Mouse (Mus musculus) stomach, postnatal 0 days (tissue): ENCODE data around the gene Smpd3. TPM values are rescaled to one million over a fixed set of nuclear protein-coding genes. Genes with fewer than 3 reads are reported as not detected.
A peak's percentile ranks its signal among the peaks of the same experiment; 100 is the strongest.

ENCODE experiments used
- ATAC-seq: fragments of 200-750 bp; cut with Nextera tagmentation; 2 replicates; pipeline ENCODE4 v1.8.0; 2017; ENCODE audit not compliant: low FRiP score, low TSS enrichment
- DNase-seq: peaks from one replicate; pipeline ENCODE4 v3.0.0-alpha.2; 2016; ENCODE audit warnings: low spot score
- H3K27ac ChIP-seq: fragments of 300-500 bp; sonication (generic); replicated peaks from 2 replicates; pipeline ENCODE4 v1.5.1; 2014; ENCODE audit warnings: mild to moderate bottlenecking, control low read depth
- H3K27me3 ChIP-seq: fragments of 300-500 bp; sonication (generic); 2 replicates; pipeline ENCODE4 v1.6.1; 2014; ENCODE audit warnings: low read length; ENCODE audit not compliant: control insufficient read depth, insufficient read depth
- H3K36me3 ChIP-seq: fragments of 300-500 bp; sonication (generic); 2 replicates; pipeline ENCODE4 v1.6.1; 2014; ENCODE audit warnings: low read length, mixed read lengths; ENCODE audit not compliant: control insufficient read depth, insufficient read depth
- H3K4me1 ChIP-seq: fragments of 300-500 bp; sonication (generic); replicated peaks from 2 replicates; pipeline ENCODE4 v1.6.1; 2014; ENCODE audit warnings: antibody characterized with exemption; ENCODE audit not compliant: control insufficient read depth, insufficient read depth
- H3K4me2 ChIP-seq: fragments of 300-500 bp; sonication (generic); replicated peaks from 2 replicates; pipeline ENCODE4 v1.6.1; 2014; ENCODE audit warnings: low read depth, mild to moderate bottlenecking, control low read depth, moderate library complexity
- H3K4me3 ChIP-seq: fragments of 300-500 bp; sonication (generic); 2 replicates; pipeline ENCODE4 v1.5.1; 2014; ENCODE audit warnings: low read depth, low read length, control low read depth
- H3K9ac ChIP-seq: fragments of 300-500 bp; sonication (generic); 2 replicates; pipeline ENCODE4 v1.6.1; 2014; ENCODE audit warnings: mild to moderate bottlenecking, low read length, control low read depth, mixed read lengths
- H3K9me3 ChIP-seq: fragments of 300-500 bp; sonication (generic); 2 replicates; pipeline ENCODE4 v1.6.1; 2016; ENCODE audit warnings: low read length; ENCODE audit not compliant: control insufficient read depth
- CTCF ChIP-seq: IDR thresholded peaks from 2 replicates; pipeline ENCODE4 v1.5.1; 2016; ENCODE audit warnings: antibody characterized with exemption, low read depth, mild to moderate bottlenecking, moderate library complexity
- EP300 ChIP-seq: optimal IDR thresholded peaks from 2 replicates; pipeline ENCODE3; 2016; ENCODE audit warnings: antibody characterized with exemption
- WGBS: fragments of 180-500 bp; shearing (Covaris S2); extraction: QIAGEN DNeasy Blood & Tissue Kit; methylation state at CpG from one replicate; pipeline ENCODE4 v1.1.7; 2014; 5-methylcytosine and 5-hydroxymethylcytosine counted together
- polyA plus RNA-seq: library from polyadenylated mRNA; unstranded; fragments of >200 nt; fragmentation: Nextera tagmentation; extraction: Ambion mirVana; gene quantifications from 2 replicates; pipeline ENCODE4 v1.2.1, GENCODE M21; 2015

Smpd3 gene
- polyA plus RNA-seq, 1 experiment from 2014 or later, result 47.7 TPM

DNA sequence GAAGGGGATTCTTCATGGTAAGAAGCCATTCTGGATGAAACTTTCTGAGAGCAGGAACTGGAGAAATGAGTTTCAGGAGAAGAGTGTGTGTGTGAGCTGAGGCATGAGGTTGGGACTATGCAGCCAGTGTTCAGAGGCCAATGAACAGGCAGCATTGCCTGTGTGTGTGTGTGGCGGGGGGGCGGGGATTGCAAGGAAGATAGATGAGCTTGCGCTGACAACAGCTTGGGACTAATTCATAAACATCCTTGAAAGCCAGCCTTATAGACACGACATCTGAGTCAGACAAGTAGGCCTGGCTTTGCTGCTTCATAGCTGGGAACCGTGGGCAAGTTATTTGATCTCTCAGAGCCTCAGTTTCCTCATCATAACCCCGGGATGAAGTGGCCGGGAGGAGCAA lies 31.3 kb upstream of the Smpd3 start:
- no peaks in the 10 kb centered on the region for H3K9me3 ChIP-seq
- no peak overlapping the region for H3K4me2 ChIP-seq
- 70% methylated on average over 7 of the region's 7 CpGs for WGBS
- no peak for TF ChIP-seq CTCF
- no peak for TF ChIP-seq EP300
- H3K9ac ChIP-seq, result no peak overlapping the region
- ATAC-seq, result peak; percentile 43; the same call in 1 of the 2 replicates
- H3K27me3 ChIP-seq, result no peaks in the 10 kb centered on the region
- no peak overlapping the region for H3K27ac ChIP-seq
- H3K4me1 ChIP-seq, result no peaks in the 10 kb centered on the region
- DNase-seq, result no peak
- H3K36me3 ChIP-seq, result no peaks in the 10 kb centered on the region
- H3K4me3 ChIP-seq, result no peak overlapping the region

DNA sequence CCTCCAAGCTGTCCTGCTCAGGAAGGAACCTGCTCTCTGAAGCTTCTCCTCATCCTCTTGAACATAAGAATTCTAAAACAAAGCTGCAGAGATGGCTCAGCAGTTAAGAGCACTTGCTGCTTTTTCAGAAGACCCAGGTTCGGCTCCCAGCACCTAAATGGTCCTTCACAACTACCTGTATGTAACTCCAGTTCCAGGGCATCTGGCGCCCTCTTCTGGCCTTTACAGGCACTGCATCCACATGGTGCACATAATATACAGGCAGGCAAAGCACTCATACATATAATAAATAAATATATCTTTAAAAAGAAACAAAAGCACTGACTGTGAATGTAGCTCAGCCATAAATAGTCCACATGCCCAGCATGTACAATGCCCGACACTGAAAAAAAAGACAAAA lies 30.7 kb upstream of the Smpd3 start:
- no peak overlapping the region for H3K9ac ChIP-seq
- ATAC-seq (no peak), DNase-seq (no peak)
- H3K4me3 ChIP-seq, result no peak overlapping the region
- H3K27ac ChIP-seq, result no peak overlapping the region
- H3K27me3 ChIP-seq, result no peaks in the 10 kb centered on the region
- no peaks in the 10 kb centered on the region for H3K9me3 ChIP-seq
- no peaks in the 10 kb centered on the region for H3K36me3 ChIP-seq
- H3K4me1 ChIP-seq, result no peaks in the 10 kb centered on the region
- 70% methylated on average over 3 of the region's 3 CpGs for WGBS
- TF ChIP-seq EP300 (no peak), CTCF (peak; percentile 57)
- H3K4me2 ChIP-seq, result no peak overlapping the region

DNA sequence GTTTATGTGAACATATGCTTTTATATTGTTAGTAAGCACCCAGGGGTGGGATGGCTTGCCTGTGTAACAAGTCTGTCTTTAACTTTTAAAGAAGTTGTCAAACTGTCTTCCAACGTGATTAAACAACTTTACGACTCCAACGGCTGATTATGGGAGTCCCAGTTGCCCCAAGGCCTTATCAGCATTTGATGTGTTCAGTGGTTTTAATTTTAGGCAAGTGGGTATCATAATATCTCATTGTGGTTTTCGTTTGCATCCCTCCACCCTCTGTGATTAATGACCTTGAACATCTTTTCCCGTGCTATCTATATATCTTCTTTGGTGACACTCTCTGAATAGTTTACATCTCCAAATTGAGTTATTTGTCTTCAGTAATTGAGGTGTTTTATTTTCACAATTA lies 27.0 kb upstream of the Smpd3 start:
- DNase-seq, result no peak
- H3K27me3 ChIP-seq, result no peaks in the 10 kb centered on the region
- no peak overlapping the region for H3K4me3 ChIP-seq
- H3K9me3 ChIP-seq, result no peaks in the 10 kb centered on the region
- H3K27ac ChIP-seq, result no peak overlapping the region
- WGBS, result 71% methylated on average over 5 of the region's 5 CpGs
- H3K9ac ChIP-seq, result no peak overlapping the region
- no peak for ATAC-seq
- H3K4me1 ChIP-seq, result no peaks in the 10 kb centered on the region
- H3K4me2 ChIP-seq, result no peak overlapping the region
- no peaks in the 10 kb centered on the region for H3K36me3 ChIP-seq
- no peak for TF ChIP-seq CTCF
- no peak for TF ChIP-seq EP300

DNA sequence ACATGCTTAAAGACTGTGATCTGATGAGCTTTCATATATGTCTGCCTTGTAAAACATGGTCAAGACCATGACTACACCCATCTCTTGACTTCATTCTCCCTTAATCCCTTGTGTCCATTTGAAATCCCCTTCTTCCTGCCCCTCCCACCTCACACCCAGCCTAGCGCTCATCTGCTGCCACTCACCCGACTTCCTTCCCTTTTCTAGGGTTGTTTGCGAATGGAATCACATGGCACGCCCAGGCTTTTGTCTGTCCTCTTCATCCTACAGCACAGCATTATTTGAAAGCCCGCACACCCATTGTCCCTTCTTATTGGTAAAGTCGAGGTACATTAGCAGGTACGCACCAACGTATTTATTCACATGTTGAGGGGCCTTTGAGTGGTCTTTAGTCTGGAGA lies 26.5 kb upstream of the Smpd3 start:
- no peaks in the 10 kb centered on the region for H3K27me3 ChIP-seq
- H3K9me3 ChIP-seq, result no peaks in the 10 kb centered on the region
- H3K9ac ChIP-seq, result no peak overlapping the region
- WGBS, result 65% methylated on average over 8 of the region's 8 CpGs
- TF ChIP-seq EP300 (no peak), CTCF (no peak)
- ATAC-seq (no peak), DNase-seq (no peak)
- no peak overlapping the region for H3K4me3 ChIP-seq
- no peak overlapping the region for H3K27ac ChIP-seq
- no peak overlapping the region for H3K4me2 ChIP-seq
- H3K4me1 ChIP-seq, result no peaks in the 10 kb centered on the region
- H3K36me3 ChIP-seq, result no peaks in the 10 kb centered on the region

DNA sequence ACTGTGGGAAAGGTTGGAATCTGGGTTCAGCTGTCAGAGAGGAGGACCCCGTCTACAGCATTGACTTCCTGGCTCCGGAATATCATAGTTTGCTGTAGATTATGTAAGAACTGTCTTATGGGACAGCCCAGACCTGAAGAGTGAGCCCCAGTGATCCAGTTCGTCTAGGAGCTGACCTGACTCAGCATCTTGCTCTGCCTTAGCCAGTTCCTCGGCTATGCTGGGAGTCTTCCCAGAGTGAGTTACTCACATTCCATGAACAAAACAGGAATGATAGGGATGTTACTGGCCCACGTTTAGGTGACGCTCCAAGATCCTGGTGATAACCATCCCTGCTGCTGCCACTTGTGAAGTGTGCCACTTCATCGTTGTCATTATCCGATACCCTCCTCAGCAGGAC lies 25.5 kb upstream of the Smpd3 start:
- Histone ChIP-seq H3K27ac (no peak overlapping the region), H3K9ac (no peak overlapping the region), H3K27me3 (no peaks in the 10 kb centered on the region), H3K36me3 (no peaks in the 10 kb centered on the region), H3K4me1 (no peaks in the 10 kb centered on the region), H3K9me3 (no peaks in the 10 kb centered on the region), H3K4me2 (no peak overlapping the region), H3K4me3 (no peak overlapping the region)
- TF ChIP-seq EP300 (no peak), CTCF (no peak)
- WGBS, result 62% methylated on average over 8 of the region's 8 CpGs
- no peak for DNase-seq
- 0 out of 2 replicates have a peak, but pooled peaks have one; percentile 45 for ATAC-seq

DNA sequence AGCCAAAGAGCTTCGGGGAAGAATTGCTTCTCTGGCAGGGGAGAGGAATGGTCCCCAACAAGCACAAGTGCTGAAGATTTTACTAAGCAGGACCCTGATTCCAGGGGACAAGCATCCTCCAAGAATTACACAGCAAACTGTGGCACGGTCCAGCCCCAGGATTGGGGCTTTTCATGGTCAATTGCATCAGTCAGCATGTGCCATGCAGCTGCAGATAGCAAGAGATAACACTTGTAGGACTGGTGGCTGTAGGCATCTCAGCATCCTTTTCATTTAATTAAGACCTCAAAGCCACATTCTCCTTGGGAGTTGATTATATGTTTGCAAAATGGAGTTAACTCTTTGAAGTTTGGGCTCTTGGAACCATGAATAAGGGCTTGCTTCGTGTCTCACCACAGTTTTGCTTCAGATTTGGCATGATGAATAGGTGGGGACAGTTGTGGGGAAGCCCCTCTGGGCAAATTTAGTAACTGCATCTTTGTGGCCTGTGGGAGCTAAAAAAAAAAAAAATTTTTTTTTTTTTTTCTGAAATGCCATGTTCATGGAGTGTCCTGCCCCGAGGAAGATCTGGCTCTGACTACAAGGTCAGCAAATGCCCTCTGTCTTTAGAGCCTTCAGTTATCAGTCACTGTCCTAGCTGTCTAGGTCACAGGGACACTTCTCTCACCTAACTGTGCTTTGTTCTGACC lies 22.0 kb upstream of the Smpd3 start:
- Histone ChIP-seq H3K27me3 (no peaks in the 10 kb centered on the region), H3K4me3 (no peak overlapping the region), H3K36me3 (no peaks in the 10 kb centered on the region), H3K27ac (no peak overlapping the region), H3K9me3 (no peaks in the 10 kb centered on the region), H3K4me1 (no peaks in the 10 kb centered on the region), H3K9ac (no peak overlapping the region), H3K4me2 (no peak overlapping the region)
- DNase-seq, result no peak
- TF ChIP-seq CTCF, result no peak
- TF ChIP-seq EP300, result no peak
- 75% methylated on average over 4 of the region's 4 CpGs for WGBS
- ATAC-seq, result no peak
